Mouse (Mus musculus) ES-Bruce4 (cell line): ENCODE data around the gene C1ql3.

Experiments
- CTCF ChIP-seq: IDR thresholded peaks from one replicate; pipeline ENCODE4 v1.8.1; 2011; ENCODE audit warnings: low read depth, low read length
- EP300 ChIP-seq: IDR thresholded peaks from 2 replicates; pipeline ENCODE4 v1.6.1; 2011; ENCODE audit warnings: low read depth, low read length; ENCODE audit not compliant: insufficient read depth
- POLR2A ChIP-seq: IDR thresholded peaks from one replicate; pipeline ENCODE4 v1.8.1; 2011; ENCODE audit warnings: low read length; ENCODE audit not compliant: insufficient read depth

GRCm38 (mm10) chr2:13011973-13012372, 367 bp upstream of the C1ql3 start:
- TF ChIP-seq POLR2A (no peak), EP300 (no peak), CTCF (no peak)
